In the genomic region with DNA sequence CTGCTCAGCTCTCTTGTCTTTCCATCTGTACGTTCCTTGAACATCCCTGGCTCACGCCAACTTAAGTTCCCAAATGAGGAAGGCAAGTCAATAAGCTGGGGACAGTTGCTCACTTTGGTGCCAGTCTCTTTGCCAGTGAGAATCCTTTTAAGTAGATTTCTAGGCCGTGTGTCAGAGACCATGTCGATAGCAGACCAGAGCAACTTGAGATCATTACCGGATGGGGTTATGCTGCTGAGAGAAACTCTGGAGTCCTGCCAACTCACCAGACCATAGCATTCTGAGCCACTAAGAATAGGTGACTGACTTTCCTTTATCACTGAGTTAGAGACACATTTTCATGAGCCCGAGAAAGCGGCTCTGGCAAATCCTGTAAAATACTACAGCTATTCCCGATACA, we compare ENCODE assay signal across 10 mouse cellular contexts.
DNase-seq lines count a peak whose midpoint lies in the region; ATAC-seq lines count a peak whose summit lies in the region.
"Had no signal": no experiment of that assay in that cellular context is flagged by ENCODE, and none has a peak within 500 bp of the region (broad histone marks: within the 10 kb centered on the region; RNA-seq: fewer than 3 reads in every experiment).

No protein-coding gene starts in this region.

- 0 out of 2 replicates have a peak overlapping the region, but pooled peaks have one; percentile 45 for H3K27ac ChIP-seq in limb, embryonic 12.5 days
- H3K27ac ChIP-seq in limb, embryonic 10.5 days: no peak overlapping the region
- H3K27ac ChIP-seq: macrophage; neural tube, embryonic 13.5 days had no signal

- no peaks in the 10 kb centered on the region for H3K36me3 ChIP-seq in limb, embryonic 12.5 days
- no peaks in the 10 kb centered on the region for H3K36me3 ChIP-seq in limb, embryonic 10.5 days
- H3K36me3 ChIP-seq: neural tube, embryonic 13.5 days had no signal

- no peaks in the 10 kb centered on the region for H3K27me3 ChIP-seq in limb, embryonic 12.5 days
- no peaks in the 10 kb centered on the region for H3K27me3 ChIP-seq in limb, embryonic 10.5 days (ENCODE audit: low read depth, poor library complexity, severe bottlenecking)
- H3K27me3 ChIP-seq: neural tube, embryonic 13.5 days had no signal

- no peak overlapping the region for H3K4me2 ChIP-seq in limb, embryonic 12.5 days
- H3K4me2 ChIP-seq: neural tube, embryonic 13.5 days had no signal

- WGBS in limb, embryonic 12.5 days: 77% methylated on average over 8 of the region's 8 CpGs
- WGBS in limb, embryonic 10.5 days: 94% methylated on average over 8 of the region's 8 CpGs

- no peak for DNase-seq in cerebellum, adult 11 months
- DNase-seq in limb, embryonic 10.5 days (ENCODE audit: low spot score): no peak
- DNase-seq in cerebellum, postnatal 25 days: peak; percentile 30 to 50
- peak; percentile 60 for DNase-seq in kidney, postnatal 10 days
- no peak for DNase-seq in layer of hippocampus, postnatal 14 days (ENCODE audit: low spot score in 2 of 2)

- H3K9me3 ChIP-seq in limb, embryonic 12.5 days: no peaks in the 10 kb centered on the region
- H3K9me3 ChIP-seq in limb, embryonic 10.5 days (replicated peaks): no peaks in the 10 kb centered on the region
- H3K9me3 ChIP-seq: neural tube, embryonic 13.5 days had no signal

- peak; percentile 63; the same call in 1 of the 2 replicates for ATAC-seq in cerebellum, adult (ENCODE audit: insufficient number of reproducible peaks, low FRiP score, low TSS enrichment)
- ATAC-seq in limb, embryonic 12.5 days (ENCODE audit: insufficient number of reproducible peaks, insufficient read depth, low FRiP score, low TSS enrichment, low read depth): no peak
- no peak for ATAC-seq in megakaryocyte, adult 5-6 weeks (ENCODE audit: poor library complexity, severe bottlenecking)

- no peak overlapping the region for H3K9ac ChIP-seq in limb, embryonic 12.5 days (replicated peaks)
- H3K9ac ChIP-seq: neural tube, embryonic 13.5 days had no signal

- H3K4me3 ChIP-seq in limb, embryonic 12.5 days (replicated peaks): no peak overlapping the region
- H3K4me3 ChIP-seq in limb, embryonic 10.5 days: no peak overlapping the region
- H3K4me3 ChIP-seq: neural tube, embryonic 13.5 days had no signal

- H3K4me1 ChIP-seq in limb, embryonic 12.5 days (replicated peaks): peaks cover 4% of the 10 kb centered on the region; the same call in 1 of the 2 replicates
- H3K4me1 ChIP-seq in limb, embryonic 10.5 days: no peaks in the 10 kb centered on the region
- H3K4me1 ChIP-seq: neural tube, embryonic 13.5 days had no signal

Comparison
In these comparisons a context has a peak if more than half of its experiments do, and no peak if none do; other contexts are left out.
1. DNase-seq: peak in cerebellum, postnatal 25 days (2 of 2) and kidney, postnatal 10 days (single experiment); none in cerebellum, adult 11 months (single experiment), limb, embryonic 10.5 days (single experiment) and layer of hippocampus, postnatal 14 days (0 of 2).